11 mouse cellular contexts compared by ENCODE assay signal in genomic region chr5:122163194-122163593, GRCm38 (mm10). TPM values are rescaled to one million over a fixed set of nuclear protein-coding genes. Genes with fewer than 3 reads are reported as not detected.
A peak's percentile ranks its signal among the peaks of the same experiment; 100 is the strongest.
DNase-seq lines count a peak whose midpoint lies in the region; ATAC-seq and TF ChIP-seq lines count a peak whose summit lies in the region.
"Had no signal": no experiment of that assay in that cellular context is flagged by ENCODE, and none has a peak within 500 bp of the region (broad histone marks: within the 10 kb centered on the region; RNA-seq: fewer than 3 reads in every experiment).

No protein-coding gene starts in this region.

- no peak for TF ChIP-seq POLR2A in olfactory bulb, adult 2 months (IDR thresholded peaks at IDR 0.05; ENCODE audit: insufficient read depth, low read depth, low read length)

- H3K4me2 ChIP-seq in hindbrain, embryonic 13.5 days, result peak overlapping the region; percentile 86; the same call in 1 of the 2 replicates
- H3K4me2 ChIP-seq in hindbrain, embryonic 11.5 days (replicated peaks; ENCODE audit: low read depth, low read length), result no peak overlapping the region
- H3K4me2 ChIP-seq in stomach, embryonic 16.5 days (ENCODE audit: low read depth, low read length), result 0 out of 2 replicates have a peak overlapping the region, but pooled peaks have one; percentile 14
- no peak overlapping the region for H3K4me2 ChIP-seq in stomach, postnatal 0 days (replicated peaks; ENCODE audit: low read depth)
- peak overlapping the region; percentile 20; the same call in 1 of the 2 replicates for H3K4me2 ChIP-seq in kidney, embryonic 16.5 days (replicated peaks; ENCODE audit: low read depth, low read length)

- peaks cover 38% of the 10 kb centered on the region for H3K36me3 ChIP-seq in hindbrain, embryonic 13.5 days
- 0 out of 2 replicates have a peak, but pooled peaks cover 5% of the 10 kb centered on the region for H3K36me3 ChIP-seq in hindbrain, embryonic 11.5 days (ENCODE audit: control insufficient read depth, insufficient read depth, low read length)
- peaks cover 2% of the 10 kb centered on the region; the same call in 1 of the 2 replicates for H3K36me3 ChIP-seq in stomach, embryonic 16.5 days (ENCODE audit: control insufficient read depth, insufficient read depth, low read length)
- peaks cover 2% of the 10 kb centered on the region; the same call in 1 of the 2 replicates for H3K36me3 ChIP-seq in stomach, postnatal 0 days (ENCODE audit: control insufficient read depth, insufficient read depth, low read length)
- H3K36me3 ChIP-seq in kidney, embryonic 16.5 days (ENCODE audit: insufficient read depth, low read length), result peaks cover 29% of the 10 kb centered on the region

- no peak overlapping the region for H3K4me3 ChIP-seq in hindbrain, embryonic 13.5 days
- no peak overlapping the region for H3K4me3 ChIP-seq in hindbrain, embryonic 11.5 days (ENCODE audit: low read depth, low read length)
- no peak overlapping the region for H3K4me3 ChIP-seq in stomach, embryonic 16.5 days (replicated peaks; ENCODE audit: low read length)
- no peak overlapping the region for H3K4me3 ChIP-seq in stomach, postnatal 0 days (ENCODE audit: low read depth, low read length)
- H3K4me3 ChIP-seq in kidney, embryonic 16.5 days (ENCODE audit: low read length), result no peak overlapping the region
- peak overlapping the region; percentile 50 for H3K4me3 ChIP-seq in olfactory bulb, adult 2 months (ENCODE audit: insufficient read depth, low read depth, low read length)

- no peaks in the 10 kb centered on the region for H3K27me3 ChIP-seq in hindbrain, embryonic 13.5 days
- no peaks in the 10 kb centered on the region for H3K27me3 ChIP-seq in hindbrain, embryonic 11.5 days (ENCODE audit: control insufficient read depth, insufficient read depth, low read length)
- no peaks in the 10 kb centered on the region for H3K27me3 ChIP-seq in stomach, embryonic 16.5 days (ENCODE audit: control insufficient read depth, insufficient read depth, low read length)
- H3K27me3 ChIP-seq in stomach, postnatal 0 days (ENCODE audit: control insufficient read depth, insufficient read depth, low read length), result no peaks in the 10 kb centered on the region
- H3K27me3 ChIP-seq in kidney, embryonic 16.5 days (ENCODE audit: insufficient read depth, low read length), result no peaks in the 10 kb centered on the region
- H3K27me3 ChIP-seq: Patski had no signal

- no peak for DNase-seq in hindbrain, embryonic 11.5 days (ENCODE audit: low spot score)
- no peak for DNase-seq in stomach, postnatal 0 days (ENCODE audit: low spot score)
- no peak for DNase-seq in gastrocnemius, adult 18-20 months (ENCODE audit: low spot score)
- DNase-seq in frontal cortex, postnatal 10 days (ENCODE audit: low spot score in 2 of 2), result no peak
- DNase-seq: retina, postnatal 1 day had no signal

- ATAC-seq in hindbrain, embryonic 13.5 days (ENCODE audit: low FRiP score), result no peak
- no peak for ATAC-seq in hindbrain, embryonic 11.5 days (ENCODE audit: low FRiP score)
- no peak for ATAC-seq in stomach, embryonic 16.5 days (ENCODE audit: insufficient read depth, low FRiP score)
- ATAC-seq in stomach, postnatal 0 days (ENCODE audit: low FRiP score, low TSS enrichment), result no peak
- no peak for ATAC-seq in kidney, embryonic 16.5 days (ENCODE audit: low FRiP score, low TSS enrichment)
- ATAC-seq: Patski had no signal

- no peak for TF ChIP-seq EP300 in stomach, postnatal 0 days (optimal IDR thresholded peaks at IDR 0.05)

- no peaks in the 10 kb centered on the region for H3K9me3 ChIP-seq in hindbrain, embryonic 13.5 days
- no peaks in the 10 kb centered on the region for H3K9me3 ChIP-seq in hindbrain, embryonic 11.5 days (ENCODE audit: control insufficient read depth, low read length)
- no peaks in the 10 kb centered on the region for H3K9me3 ChIP-seq in stomach, embryonic 16.5 days (replicated peaks; ENCODE audit: control insufficient read depth, low read length)
- H3K9me3 ChIP-seq in stomach, postnatal 0 days (ENCODE audit: control insufficient read depth, low read length), result no peaks in the 10 kb centered on the region
- no peaks in the 10 kb centered on the region for H3K9me3 ChIP-seq in kidney, embryonic 16.5 days (ENCODE audit: low read length)

- H3K27ac ChIP-seq in hindbrain, embryonic 13.5 days, result no peak overlapping the region
- H3K27ac ChIP-seq in hindbrain, embryonic 11.5 days (ENCODE audit: low read depth, low read length), result no peak overlapping the region
- no peak overlapping the region for H3K27ac ChIP-seq in stomach, embryonic 16.5 days (ENCODE audit: low read length)
- H3K27ac ChIP-seq in stomach, postnatal 0 days (replicated peaks), result no peak overlapping the region
- H3K27ac ChIP-seq in kidney, embryonic 16.5 days (ENCODE audit: low read length), result no peak overlapping the region
- H3K27ac ChIP-seq in olfactory bulb, adult 2 months (ENCODE audit: insufficient read depth, low read depth, low read length), result peak overlapping the region; percentile 85

- peak overlapping the region; percentile 51 for H3K9ac ChIP-seq in hindbrain, embryonic 13.5 days
- H3K9ac ChIP-seq in hindbrain, embryonic 11.5 days (ENCODE audit: low read depth, low read length), result no peak overlapping the region
- no peak overlapping the region for H3K9ac ChIP-seq in stomach, embryonic 16.5 days (ENCODE audit: low read length)
- no peak overlapping the region for H3K9ac ChIP-seq in stomach, postnatal 0 days (ENCODE audit: low read length)
- H3K9ac ChIP-seq in kidney, embryonic 16.5 days (replicated peaks; ENCODE audit: low read length), result no peak overlapping the region; the same call in 1 of the 2 replicates

- peaks cover 84% of the 10 kb centered on the region for H3K4me1 ChIP-seq in hindbrain, embryonic 13.5 days (replicated peaks)
- H3K4me1 ChIP-seq in hindbrain, embryonic 11.5 days (replicated peaks; ENCODE audit: control insufficient read depth, insufficient read depth, low read length), result peaks cover 8% of the 10 kb centered on the region; the same call in 1 of the 2 replicates
- H3K4me1 ChIP-seq in stomach, embryonic 16.5 days (ENCODE audit: control insufficient read depth, insufficient read depth, low read length), result peaks cover 60% of the 10 kb centered on the region
- peaks cover 5% of the 10 kb centered on the region; the same call in 1 of the 2 replicates for H3K4me1 ChIP-seq in stomach, postnatal 0 days (replicated peaks; ENCODE audit: control insufficient read depth, insufficient read depth)
- peaks cover 73% of the 10 kb centered on the region for H3K4me1 ChIP-seq in kidney, embryonic 16.5 days (ENCODE audit: insufficient read depth, low read length)
- peaks cover 30% of the 10 kb centered on the region for H3K4me1 ChIP-seq in olfactory bulb, adult 2 months (ENCODE audit: control insufficient read depth, insufficient read depth, low read length)

- WGBS in hindbrain, embryonic 13.5 days, result 62% methylated on average over 6 of the region's 6 CpGs
- 71% methylated on average over 6 of the region's 6 CpGs for WGBS in hindbrain, embryonic 11.5 days
- WGBS in stomach, embryonic 16.5 days, result 56% methylated on average over 6 of the region's 6 CpGs
- WGBS in stomach, postnatal 0 days, result 42% methylated on average over 6 of the region's 6 CpGs
- 16% methylated on average over 6 of the region's 6 CpGs for WGBS in kidney, embryonic 16.5 days
- WGBS in olfactory bulb, adult 2 months, result 11% methylated on average over 6 of the region's 6 CpGs

- TF ChIP-seq CTCF in stomach, postnatal 0 days (IDR thresholded peaks at IDR 0.05; ENCODE audit: low read depth), result no peak
- no peak for TF ChIP-seq CTCF in olfactory bulb, adult 2 months (IDR thresholded peaks at IDR 0.05; ENCODE audit: insufficient read depth, low read depth, low read length)

RNA-seq across cellular contexts. Expression of gene Ppp1cc, which starts 5.1 kb away (rescaled TPM):
- polyA plus RNA-seq in hindbrain, embryonic 13.5 days (2015; fragmentation: Nextera tagmentation; extraction: Ambion mirVana), result 204 and 206 TPM in 2 replicates
- 293 and 305 TPM in 2 replicates for polyA plus RNA-seq in hindbrain, embryonic 11.5 days (2014; fragmentation: Nextera tagmentation; extraction: Ambion mirVana)
- 166 and 171 TPM in 2 replicates for polyA plus RNA-seq in stomach, embryonic 16.5 days (2015; fragmentation: Nextera tagmentation; extraction: Ambion mirVana)
- polyA plus RNA-seq in stomach, postnatal 0 days (2015; fragmentation: Nextera tagmentation; extraction: Ambion mirVana), result 104 and 112 TPM in 2 replicates
- polyA plus RNA-seq in kidney, embryonic 16.5 days (2015; fragmentation: Nextera tagmentation; extraction: Ambion mirVana), result 269 and 277 TPM in 2 replicates
- 674 and 1,250 TPM in 2 replicates for polyA plus RNA-seq in olfactory bulb, adult 2 months (2012; ENCODE audit: insufficient read depth, insufficient read length, low replicate concordance, missing spikeins)
- 100 to 1,000 TPM; 125 to 143 TPM for total RNA-seq in gastrocnemius, adult 18-20 months (2021)

RNA-seq across cellular contexts. Expression of gene Ccdc63, which starts 22.6 kb away (rescaled TPM):
- not detected in 2 replicates for polyA plus RNA-seq in hindbrain, embryonic 13.5 days (2015; fragmentation: Nextera tagmentation; extraction: Ambion mirVana)
- not detected in 2 replicates for polyA plus RNA-seq in hindbrain, embryonic 11.5 days (2014; fragmentation: Nextera tagmentation; extraction: Ambion mirVana)
- polyA plus RNA-seq in stomach, embryonic 16.5 days (2015; fragmentation: Nextera tagmentation; extraction: Ambion mirVana), result not detected in 2 replicates
- polyA plus RNA-seq in stomach, postnatal 0 days (2015; fragmentation: Nextera tagmentation; extraction: Ambion mirVana), result 0.07 TPM in 2 replicates
- 0.15 TPM in 1 of 2 replicates, not detected in the other for polyA plus RNA-seq in kidney, embryonic 16.5 days (2015; fragmentation: Nextera tagmentation; extraction: Ambion mirVana)
- polyA plus RNA-seq in olfactory bulb, adult 2 months (2012; ENCODE audit: insufficient read depth, insufficient read length, low replicate concordance, missing spikeins), result not detected in 2 replicates
- not detected for total RNA-seq in gastrocnemius, adult 18-20 months (2021)
- polyA plus RNA-seq: intestine, embryonic 14.5 days; Patski had no signal

RNA-seq across cellular contexts. Expression of gene Hvcn1, which starts 43.4 kb away (rescaled TPM):
- polyA plus RNA-seq in hindbrain, embryonic 13.5 days (2015; fragmentation: Nextera tagmentation; extraction: Ambion mirVana), result 1.8 and 2.2 TPM in 2 replicates
- polyA plus RNA-seq in hindbrain, embryonic 11.5 days (2014; fragmentation: Nextera tagmentation; extraction: Ambion mirVana), result 5.0 and 6.1 TPM in 2 replicates
- polyA plus RNA-seq in stomach, embryonic 16.5 days (2015; fragmentation: Nextera tagmentation; extraction: Ambion mirVana), result 5.6 and 7.0 TPM in 2 replicates
- 2.8 and 3.1 TPM in 2 replicates for polyA plus RNA-seq in stomach, postnatal 0 days (2015; fragmentation: Nextera tagmentation; extraction: Ambion mirVana)
- polyA plus RNA-seq in kidney, embryonic 16.5 days (2015; fragmentation: Nextera tagmentation; extraction: Ambion mirVana), result 14.5 and 14.6 TPM in 2 replicates
- not detected in 2 replicates for polyA plus RNA-seq in olfactory bulb, adult 2 months (2012; ENCODE audit: insufficient read depth, insufficient read length, low replicate concordance, missing spikeins)
- 1 to 10 TPM in 1 of 2 experiments, under 1 TPM in 1; 0.80 to 1.2 TPM for total RNA-seq in gastrocnemius, adult 18-20 months (2021)

Comparison
In these comparisons a context has a peak if more than half of its experiments do, and no peak if none do; other contexts are left out.
1. H3K4me2 ChIP-seq: peak in hindbrain, embryonic 13.5 days (single experiment), stomach, embryonic 16.5 days (single experiment) and kidney, embryonic 16.5 days (single experiment); none in hindbrain, embryonic 11.5 days (single experiment) and stomach, postnatal 0 days (single experiment).